Comparison of ENCODE assay signal across 10 mouse cellular contexts in genomic region chr10:79864351-79865188, GRCm38 (mm10). TPM values are rescaled to one million over a fixed set of nuclear protein-coding genes. Genes with fewer than 3 reads are reported as not detected.
DNase-seq lines count a peak whose midpoint lies in the region; ATAC-seq and TF ChIP-seq lines count a peak whose summit lies in the region.
"Had no signal": no experiment of that assay in that cellular context is flagged by ENCODE, and none has a peak within 500 bp of the region (broad histone marks: within the 10 kb centered on the region; RNA-seq: fewer than 3 reads in every experiment).

No protein-coding gene starts in this region.

- H3K4me3 ChIP-seq in heart, embryonic 14.5 days (ENCODE audit: control insufficient read depth in 1 of 2, insufficient read depth in 1 of 2, low read depth in 1 of 2, low read length in 2 of 2): no peak overlapping the region
- no peak overlapping the region for H3K4me3 ChIP-seq in hindbrain, postnatal 0 days (ENCODE audit: low read length)
- no peak overlapping the region for H3K4me3 ChIP-seq in midbrain, embryonic 15.5 days
- H3K4me3 ChIP-seq: layer of hippocampus, adult 2 months had no signal

- ATAC-seq in heart, embryonic 14.5 days (ENCODE audit: insufficient number of reproducible peaks, insufficient read depth, low FRiP score, low read depth): peak; percentile 14; the same call in 1 of the 2 replicates
- ATAC-seq in hindbrain, postnatal 0 days: 0 out of 2 replicates have a peak, but pooled peaks have one; percentile 10
- ATAC-seq in midbrain, embryonic 15.5 days (replicated peaks): peak; percentile 15; the same call in 1 of the 2 replicates

- intact Hi-C loops in heart, postnatal 36 days (cut with DNase I): no loop called here

- 49% methylated on average over 10 of the region's 10 CpGs for WGBS in heart, embryonic 14.5 days
- WGBS in hindbrain, postnatal 0 days: 48% methylated on average over 10 of the region's 10 CpGs
- WGBS in midbrain, embryonic 15.5 days: 57% methylated on average over 10 of the region's 10 CpGs

- peaks cover 0 to 23% of the 10 kb centered on the region in 2 experiments; a peak in 3 of 4 replicates for H3K4me1 ChIP-seq in heart, embryonic 14.5 days (ENCODE audit: control insufficient read depth in 2 of 2, insufficient read depth in 2 of 2, low read length in 2 of 2)
- H3K4me1 ChIP-seq in hindbrain, postnatal 0 days (ENCODE audit: insufficient read depth, low read length): no peaks in the 10 kb centered on the region
- peaks cover 30% of the 10 kb centered on the region for H3K4me1 ChIP-seq in midbrain, embryonic 15.5 days

- H3K27ac ChIP-seq in heart, embryonic 14.5 days (replicated peaks in 1 of 2; ENCODE audit: control insufficient read depth in 1 of 2, insufficient read depth in 1 of 2, low read depth in 2 of 2, low read length in 2 of 2): no peak overlapping the region
- H3K27ac ChIP-seq in hindbrain, postnatal 0 days: peak overlapping the region; percentile 57; the same call in 1 of the 2 replicates
- 0 out of 2 replicates have a peak overlapping the region, but pooled peaks have one; percentile 43 for H3K27ac ChIP-seq in midbrain, embryonic 15.5 days
- H3K27ac ChIP-seq: layer of hippocampus, adult 2 months had no signal

- H3K27me3 ChIP-seq in heart, embryonic 14.5 days (ENCODE audit: control insufficient read depth, insufficient read depth, low read length): no peaks in the 10 kb centered on the region
- H3K27me3 ChIP-seq in hindbrain, postnatal 0 days (ENCODE audit: insufficient read depth, low read length): no peaks in the 10 kb centered on the region
- H3K27me3 ChIP-seq in midbrain, embryonic 15.5 days (replicated peaks): no peaks in the 10 kb centered on the region

- TF ChIP-seq POLR2A in brain, embryonic 14.5 days (IDR thresholded peaks at IDR 0.05; ENCODE audit: borderline replicate concordance, extremely low read depth, insufficient read depth, insufficient read length, poor library complexity, severe bottlenecking): no peak

- no peak for DNase-seq in heart, postnatal 36 days
- peak; percentile 57 for DNase-seq in brain, embryonic 14.5 days (ENCODE audit: low read depth)
- no peak for DNase-seq in hindbrain, postnatal 0 days (ENCODE audit: low spot score)
- no peak for DNase-seq in urinary bladder, postnatal 14 days (ENCODE audit: low spot score)
- DNase-seq in cerebellum, postnatal 36 days: no peak
- DNase-seq in left cerebral cortex, adult 18-20 months (ENCODE audit: low spot score in 2 of 2): no peak

- no peak overlapping the region for H3K9ac ChIP-seq in heart, embryonic 14.5 days (ENCODE audit: low read length)
- peak overlapping the region; percentile 18; the same call in 1 of the 2 replicates for H3K9ac ChIP-seq in hindbrain, postnatal 0 days (replicated peaks; ENCODE audit: low read length)
- no peak overlapping the region for H3K9ac ChIP-seq in midbrain, embryonic 15.5 days

- TF ChIP-seq CTCF in brain, embryonic 14.5 days (IDR thresholded peaks at IDR 0.05; ENCODE audit: borderline replicate concordance, extremely low read depth, insufficient read depth, insufficient read length): no peak
- no peak for TF ChIP-seq CTCF in hindbrain, postnatal 0 days (IDR thresholded peaks at IDR 0.05; ENCODE audit: low read depth)

- H3K4me2 ChIP-seq in heart, embryonic 14.5 days (ENCODE audit: low read length): no peak overlapping the region
- no peak overlapping the region for H3K4me2 ChIP-seq in hindbrain, postnatal 0 days (ENCODE audit: low read depth, low read length)
- H3K4me2 ChIP-seq in midbrain, embryonic 15.5 days: no peak overlapping the region

- H3K36me3 ChIP-seq in heart, embryonic 14.5 days (ENCODE audit: control insufficient read depth, insufficient read depth, low read length): peaks cover 58% of the 10 kb centered on the region
- H3K36me3 ChIP-seq in hindbrain, postnatal 0 days (ENCODE audit: insufficient read depth, low read length): peaks cover 60% of the 10 kb centered on the region
- H3K36me3 ChIP-seq in midbrain, embryonic 15.5 days (replicated peaks): peaks cover 60% of the 10 kb centered on the region

- no peaks in the 10 kb centered on the region for H3K9me3 ChIP-seq in heart, embryonic 14.5 days (ENCODE audit: control insufficient read depth, low read length)
- no peaks in the 10 kb centered on the region for H3K9me3 ChIP-seq in hindbrain, postnatal 0 days (ENCODE audit: low read length)
- no peaks in the 10 kb centered on the region for H3K9me3 ChIP-seq in midbrain, embryonic 15.5 days

RNA-seq across cellular contexts. Expression of gene Prtn3, which starts 9.7 kb away (rescaled TPM):
- polyA plus RNA-seq in heart, embryonic 14.5 days (2014; fragmentation: Nextera tagmentation; extraction: Ambion mirVana): 1.4 and 2.0 TPM in 2 replicates
- not detected for total RNA-seq in heart, postnatal 36 days (2021)
- 18.0 and 28.0 TPM in 2 replicates for polyA plus RNA-seq in brain, embryonic 14.5 days (2012; rRNA removed)
- total RNA-seq in hindbrain, postnatal 0 days (2014; rRNA removed): 9.4 and 20.5 TPM in 2 replicates
- polyA plus RNA-seq in hindbrain, postnatal 0 days (2015; fragmentation: Nextera tagmentation; extraction: Ambion mirVana): 11.6 and 11.8 TPM in 2 replicates
- 12.2 and 13.3 TPM in 2 replicates for polyA plus RNA-seq in midbrain, embryonic 15.5 days (2015; fragmentation: Nextera tagmentation; extraction: Ambion mirVana)
- 1 to 10 TPM; 2.2 to 2.3 TPM for total RNA-seq in left cerebral cortex, adult 18-20 months (2021)

RNA-seq across cellular contexts. Expression of gene Plppr3, which starts 9.9 kb away (rescaled TPM):
- 6.9 and 9.4 TPM in 2 replicates for polyA plus RNA-seq in heart, embryonic 14.5 days (2014; fragmentation: Nextera tagmentation; extraction: Ambion mirVana)
- not detected for total RNA-seq in heart, postnatal 36 days (2021)
- polyA plus RNA-seq in brain, embryonic 14.5 days (2012; rRNA removed): 805 and 1,208 TPM in 2 replicates
- total RNA-seq in hindbrain, postnatal 0 days (2014; rRNA removed): 487 and 541 TPM in 2 replicates
- 268 and 283 TPM in 2 replicates for polyA plus RNA-seq in hindbrain, postnatal 0 days (2015; fragmentation: Nextera tagmentation; extraction: Ambion mirVana)
- 496 and 503 TPM in 2 replicates for polyA plus RNA-seq in midbrain, embryonic 15.5 days (2015; fragmentation: Nextera tagmentation; extraction: Ambion mirVana)
- 10 to 100 TPM; 55.6 to 58.0 TPM for total RNA-seq in left cerebral cortex, adult 18-20 months (2021)

RNA-seq across cellular contexts. Expression of gene Ptbp1, which starts 10.3 kb away (rescaled TPM):
- polyA plus RNA-seq in heart, embryonic 14.5 days (2014; fragmentation: Nextera tagmentation; extraction: Ambion mirVana): 62.7 and 78.9 TPM in 2 replicates
- 10 to 100 TPM; 50.9 to 51.2 TPM for total RNA-seq in heart, postnatal 36 days (2021)
- 183 and 194 TPM in 2 replicates for polyA plus RNA-seq in brain, embryonic 14.5 days (2012; rRNA removed)
- 166 and 173 TPM in 2 replicates for total RNA-seq in hindbrain, postnatal 0 days (2014; rRNA removed)
- polyA plus RNA-seq in hindbrain, postnatal 0 days (2015; fragmentation: Nextera tagmentation; extraction: Ambion mirVana): 58.9 and 65.5 TPM in 2 replicates
- polyA plus RNA-seq in midbrain, embryonic 15.5 days (2015; fragmentation: Nextera tagmentation; extraction: Ambion mirVana): 72.7 and 79.4 TPM in 2 replicates
- total RNA-seq in left cerebral cortex, adult 18-20 months (2021): 10 to 100 TPM; 54.3 to 62.5 TPM

RNA-seq across cellular contexts. Expression of gene Elane, which starts 21.5 kb away (rescaled TPM):
- polyA plus RNA-seq in heart, embryonic 14.5 days (2014; fragmentation: Nextera tagmentation; extraction: Ambion mirVana): 0.42 TPM in 1 of 2 replicates, not detected in the other
- total RNA-seq in heart, postnatal 36 days (2021): not detected
- polyA plus RNA-seq in brain, embryonic 14.5 days (2012; rRNA removed): 0.28 and 0.49 TPM in 2 replicates
- not detected in 2 replicates for total RNA-seq in hindbrain, postnatal 0 days (2014; rRNA removed)
- 0.24 TPM in 1 of 2 replicates, not detected in the other for polyA plus RNA-seq in hindbrain, postnatal 0 days (2015; fragmentation: Nextera tagmentation; extraction: Ambion mirVana)
- polyA plus RNA-seq in midbrain, embryonic 15.5 days (2015; fragmentation: Nextera tagmentation; extraction: Ambion mirVana): 1.2 TPM in 1 of 2 replicates, not detected in the other
- not detected for total RNA-seq in left cerebral cortex, adult 18-20 months (2021)
- total RNA-seq: layer of hippocampus, adult 2 months had no signal
- polyA plus RNA-seq: cortical plate, adult 2 months had no signal

RNA-seq across cellular contexts. Expression of gene Cfd, which starts 26.1 kb away (rescaled TPM):
- polyA plus RNA-seq in heart, embryonic 14.5 days (2014; fragmentation: Nextera tagmentation; extraction: Ambion mirVana): not detected in 2 replicates
- total RNA-seq in heart, postnatal 36 days (2021): 10 to 100 TPM; 11.6 to 63.9 TPM
- polyA plus RNA-seq in brain, embryonic 14.5 days (2012; rRNA removed): 0.60 and 0.81 TPM in 2 replicates
- total RNA-seq in hindbrain, postnatal 0 days (2014; rRNA removed): not detected in 2 replicates
- not detected in 2 replicates for polyA plus RNA-seq in hindbrain, postnatal 0 days (2015; fragmentation: Nextera tagmentation; extraction: Ambion mirVana)
- polyA plus RNA-seq in midbrain, embryonic 15.5 days (2015; fragmentation: Nextera tagmentation; extraction: Ambion mirVana): not detected in 2 replicates
- total RNA-seq in left cerebral cortex, adult 18-20 months (2021): not detected
- total RNA-seq: layer of hippocampus, adult 2 months had no signal

Comparison
In these comparisons a context has a peak if more than half of its experiments do, and no peak if none do; other contexts are left out.
1. H3K27ac ChIP-seq: peak in hindbrain, postnatal 0 days (single experiment) and midbrain, embryonic 15.5 days (single experiment); none in heart, embryonic 14.5 days (0 of 2).
2. RNA of gene Plppr3, which starts 9.9 kb away (polyA plus RNA-seq): 805 to 1,208 TPM in brain, embryonic 14.5 days, 496 to 503 TPM in midbrain, embryonic 15.5 days and 268 to 283 TPM in hindbrain, postnatal 0 days; 6.9 to 9.4 TPM in heart, embryonic 14.5 days; every median in the first group is over 10 times any median in the second.
3. Peak in every context shown above with its lines, with median percentiles within 50 percentile points of each other: ATAC-seq.